Mouse (Mus musculus) myocyte (in vitro differentiated cells): ENCODE results near the gene Cmtm6.

Experiments
- CEBPB ChIP-seq: IDR thresholded peaks from 2 replicates; pipeline ENCODE4 v1.6.1; 2011; ENCODE audit warnings: mild to moderate bottlenecking, moderate library complexity; ENCODE audit not compliant: poor library complexity, insufficient read depth, severe bottlenecking
- POLR2A ChIP-seq: IDR thresholded peaks from one replicate; pipeline ENCODE4 v1.6.1; 2011; ENCODE audit warnings: low read depth, mild to moderate bottlenecking, control low read depth, moderate library complexity; ENCODE audit not compliant: insufficient read length
- POLR2AphosphoS2 ChIP-seq: IDR thresholded peaks from one replicate; pipeline ENCODE4 v1.6.1; 2011; ENCODE audit warnings: low read depth, control low read depth; ENCODE audit not compliant: insufficient read length
- SRF ChIP-seq: IDR thresholded peaks from one replicate; pipeline ENCODE4 v1.6.1; 2011; ENCODE audit warnings: low read depth; ENCODE audit not compliant: control insufficient read depth, insufficient read length
- TCF3 ChIP-seq: IDR thresholded peaks from one replicate; pipeline ENCODE4 v1.6.1; 2011; ENCODE audit warnings: low read depth, control low read depth; ENCODE audit not compliant: insufficient read length
- USF1 ChIP-seq: IDR thresholded peaks from one replicate; pipeline ENCODE4 v1.6.1; 2011; ENCODE audit warnings: low read depth, mild to moderate bottlenecking, control low read depth, moderate library complexity

DNA sequence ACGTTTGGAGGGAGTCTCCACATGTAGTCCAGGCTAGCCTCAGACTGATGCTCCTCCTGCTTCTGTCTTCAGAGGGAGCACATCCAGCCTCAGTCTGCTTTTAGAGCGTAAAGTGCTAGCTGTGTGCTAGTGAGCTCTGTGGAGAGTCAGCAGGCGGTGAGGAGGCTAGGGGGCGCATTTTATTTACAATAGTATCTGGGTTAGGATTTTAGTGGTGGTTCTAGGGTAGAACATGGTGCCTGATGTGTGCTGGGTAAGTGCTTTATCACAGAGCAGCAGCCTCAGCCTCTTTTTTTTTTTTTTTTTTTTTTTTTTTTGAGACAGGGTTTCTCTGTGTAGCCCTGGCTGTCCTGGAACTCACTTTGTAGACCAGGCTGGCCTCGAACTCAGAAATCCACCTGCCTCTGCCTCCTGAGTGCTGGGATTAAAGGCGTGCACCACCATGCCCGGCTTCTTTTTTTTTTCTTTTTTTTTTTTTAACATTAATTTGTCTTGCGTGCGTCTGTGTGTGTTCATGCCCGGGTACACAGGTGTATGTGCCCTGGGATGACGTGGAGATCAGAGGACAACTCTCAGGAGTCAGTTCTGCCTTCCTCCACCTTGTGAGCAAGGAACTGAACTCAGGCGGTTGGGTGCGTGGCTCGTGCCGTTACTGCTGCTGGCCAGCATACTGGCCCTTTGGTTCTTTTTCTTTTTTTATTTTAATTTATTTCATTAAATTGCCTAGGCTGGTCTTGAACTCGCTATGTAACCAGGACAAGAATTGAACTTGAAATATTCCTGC lies 30.8 kb upstream of the Cmtm6 start:
- TF ChIP-seq SRF (no peak), USF1 (no peak), POLR2A (no peak), TCF3 (no peak), CEBPB (no peak), POLR2AphosphoS2 (no peak)
